Mouse (Mus musculus) lung, postnatal 25 days (tissue): Measurements from ENCODE around the gene Nol8.
A peak's percentile ranks its signal among the peaks of the same experiment; 100 is the strongest.

ENCODE experiments used
- DNase-seq: peaks from one replicate; pipeline ENCODE4 v3.0.0; 2022; ENCODE audit warnings: low spot score

The Nol8 gene

GRCm38 (mm10) chr13:49652481-49653179 is at the start of gene Nol8, which contains the start of gene Cenpp:
TSS of gene Nol8 (plus strand) at chr13:49653078.
TSS of gene Cenpp (minus strand) at chr13:49652785.
- peak; percentile 99 for DNase-seq

- DNase-seq: no peak
These were observed 49.3 kb upstream of the Nol8 start for GRCm38 (mm10) chr13:49603603-49604002.

- DNase-seq: peak; percentile 57
These were observed 45.2 kb upstream of the Nol8 start, which contains the start of gene Ogn for GRCm38 (mm10) chr13:49607714-49608113. TSS of gene Ogn (plus strand) at chr13:49608046.

- no peak for DNase-seq
These were observed 44.1 kb upstream of the Nol8 start for GRCm38 (mm10) chr13:49608589-49609322.

GRCm38 (mm10) chr13:49617021-49617420 is 35.9 kb upstream of the Nol8 start:
- no peak for DNase-seq

GRCm38 (mm10) chr13:49618365-49618764 is 34.5 kb upstream of the Nol8 start:
- no peak for DNase-seq

- no peak for DNase-seq
These were observed 29.7 kb upstream of the Nol8 start for GRCm38 (mm10) chr13:49623216-49623615.

- DNase-seq: no peak
These were observed 24.7 kb upstream of the Nol8 start for GRCm38 (mm10) chr13:49628167-49628566.

GRCm38 (mm10) chr13:49629076-49629475 is 23.8 kb upstream of the Nol8 start:
- peak; percentile 42 for DNase-seq

- no peak for DNase-seq
These were observed 12.9 kb upstream of the Nol8 start for GRCm38 (mm10) chr13:49639965-49640364.

- no peak for DNase-seq
These were observed 10.2 kb upstream of the Nol8 start for GRCm38 (mm10) chr13:49642650-49643049.

- no peak for DNase-seq
These were observed 9.1 kb upstream of the Nol8 start for GRCm38 (mm10) chr13:49643669-49644362.

GRCm38 (mm10) chr13:49644731-49645529 is 7.9 kb upstream of the Nol8 start:
- DNase-seq: peak; percentile 48

- no peak for DNase-seq
These were observed 6.9 kb upstream of the Nol8 start for GRCm38 (mm10) chr13:49646019-49646418.

GRCm38 (mm10) chr13:49651136-49651535 is 1.7 kb upstream of the Nol8 start:
- DNase-seq: no peak

GRCm38 (mm10) chr13:49651781-49652351 is 1.0 kb upstream of the Nol8 start:
- no peak for DNase-seq

GRCm38 (mm10) chr13:49653180-49653541 is 283 bp downstream of the Nol8 start:
- no peak for DNase-seq

- DNase-seq: no peak
These were observed 24.9 kb downstream of the Nol8 start for GRCm38 (mm10) chr13:49677793-49678192.

- DNase-seq: peak; percentile 99
These were observed 28.7 kb downstream of the Nol8 start, which contains the start of gene Iars for GRCm38 (mm10) chr13:49681351-49682232. TSS of gene Iars (plus strand) at chr13:49682100.

GRCm38 (mm10) chr13:49682233-49682846 is 29.5 kb downstream of the Nol8 start:
- DNase-seq: no peak
